Mouse (Mus musculus) splenic B cell, adult 2 months (primary cell): ENCODE results near the gene Hmcn1.

ENCODE experiments used
- DNase-seq: peaks from one replicate; pipeline ENCODE4 v3.0.0-alpha.2; 2011; ENCODE audit warnings: low read depth, low spot score
- H3K27me3 ChIP-seq: 2 replicates; pipeline ENCODE4 v1.6.1; 2012; ENCODE audit warnings: mild to moderate bottlenecking, low read length, moderate library complexity, mixed read lengths; ENCODE audit not compliant: control insufficient read depth, poor library complexity, insufficient read depth, severe bottlenecking
- H3K36me3 ChIP-seq: 2 replicates; pipeline ENCODE4 v1.6.1; 2012; ENCODE audit warnings: mild to moderate bottlenecking, low read length, moderate library complexity, mixed read lengths; ENCODE audit not compliant: control insufficient read depth, poor library complexity, insufficient read depth, severe bottlenecking

The Hmcn1 gene

DNA sequence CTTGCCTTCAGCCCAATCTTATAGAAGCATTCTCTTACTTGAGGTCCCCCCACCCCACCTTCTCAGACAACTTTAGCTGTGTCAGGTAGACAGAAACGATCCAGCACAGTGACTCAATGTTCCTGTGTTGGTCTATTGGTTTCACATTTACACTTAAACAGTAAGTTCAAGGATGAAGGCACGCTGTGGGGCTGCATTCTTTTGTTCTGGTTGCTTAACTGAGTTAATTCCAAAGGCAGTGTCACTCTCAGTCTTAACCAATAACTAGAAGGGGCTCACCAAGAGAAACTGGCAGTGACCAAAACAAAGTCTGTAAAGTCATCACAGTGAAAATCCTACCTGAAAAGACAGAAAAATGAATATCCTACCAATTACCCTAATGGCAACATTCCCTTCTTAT, 44.3 kb downstream of the Hmcn1 start:
- H3K27me3 ChIP-seq, result no peaks in the 10 kb centered on the region
- no peaks in the 10 kb centered on the region for H3K36me3 ChIP-seq
- no peak for DNase-seq

DNA sequence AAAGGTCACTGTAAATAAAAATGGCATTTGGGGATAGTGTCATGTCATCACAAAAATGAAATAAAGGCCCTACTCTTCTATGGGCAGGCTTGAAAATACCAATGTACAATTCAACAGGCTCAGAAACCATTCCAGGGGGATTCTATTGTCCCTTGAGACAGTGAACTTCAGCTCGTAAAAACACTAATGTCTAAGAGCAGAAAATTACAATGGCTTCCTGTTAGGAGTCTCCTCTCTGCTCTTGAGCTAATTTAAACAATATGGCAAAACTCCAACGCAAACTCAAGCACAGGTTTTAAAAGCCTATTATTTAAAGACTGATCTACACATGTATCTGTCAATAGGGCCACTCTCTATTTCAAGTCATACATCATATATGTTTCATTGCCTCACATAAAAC, 49.6 kb downstream of the Hmcn1 start:
- no peak for DNase-seq
- Histone ChIP-seq H3K36me3 (no peaks in the 10 kb centered on the region), H3K27me3 (no peaks in the 10 kb centered on the region)

DNA sequence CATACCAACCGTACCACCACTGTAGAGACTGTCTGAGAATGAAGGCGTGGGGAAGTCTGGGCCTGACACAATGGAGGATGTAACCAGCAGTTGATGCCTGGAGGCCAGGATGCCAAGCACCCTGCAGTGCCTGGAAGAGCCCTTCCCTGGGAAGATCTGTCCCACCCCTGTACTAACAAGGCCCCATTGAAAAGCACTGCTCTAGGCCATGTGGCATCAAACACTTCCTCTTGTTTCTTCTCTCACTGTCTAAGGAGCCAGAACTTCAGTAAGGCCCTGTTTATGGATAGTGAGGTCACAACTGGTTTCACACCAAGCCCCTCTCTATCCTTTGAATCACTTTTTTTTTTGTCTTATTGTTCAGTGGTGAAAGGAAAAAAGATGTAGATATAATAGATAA, 51.1 kb downstream of the Hmcn1 start:
- Histone ChIP-seq H3K27me3 (no peaks in the 10 kb centered on the region), H3K36me3 (no peaks in the 10 kb centered on the region)
- no peak for DNase-seq

DNA sequence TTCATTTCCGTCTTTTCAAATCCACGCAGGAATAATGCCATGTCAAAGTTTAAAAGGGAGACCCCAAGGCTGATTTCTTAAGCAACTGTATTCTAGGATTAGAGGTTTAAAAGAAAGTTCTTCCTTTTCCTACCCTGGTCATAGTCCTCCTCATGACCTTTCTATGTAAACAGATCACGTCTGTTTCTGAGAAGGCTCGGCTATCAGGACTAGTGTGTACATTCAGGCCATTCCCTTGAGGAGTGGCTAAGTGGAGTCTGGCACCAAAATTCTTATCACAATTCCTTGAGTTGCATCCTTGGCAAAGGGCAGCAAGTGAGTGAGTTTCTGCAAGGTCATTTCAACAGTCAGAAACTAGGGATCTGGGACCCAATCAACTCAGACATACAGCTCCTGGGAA, 56.4 kb downstream of the Hmcn1 start:
- Histone ChIP-seq H3K27me3 (no peaks in the 10 kb centered on the region), H3K36me3 (no peaks in the 10 kb centered on the region)
- no peak for DNase-seq

DNA sequence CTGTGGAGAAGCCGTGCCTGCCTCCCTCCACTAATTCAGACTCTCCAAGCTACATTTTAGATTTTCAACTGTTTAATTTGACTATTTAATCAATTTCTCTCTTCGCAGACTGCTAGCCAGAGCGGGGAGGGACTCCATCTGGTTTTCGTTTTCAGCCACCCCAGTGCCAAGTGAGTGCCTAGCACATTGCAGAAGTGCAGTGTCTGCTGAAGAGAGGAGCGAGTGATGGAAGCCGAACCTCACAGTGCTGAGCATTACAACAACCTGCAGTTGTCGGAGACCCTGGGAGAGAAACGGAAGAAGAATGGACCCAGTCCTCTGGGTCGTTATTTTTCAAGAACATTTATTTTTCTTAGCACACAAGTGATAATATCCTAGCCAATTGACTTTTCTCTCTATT, 59.6 kb downstream of the Hmcn1 start:
- Histone ChIP-seq H3K36me3 (no peaks in the 10 kb centered on the region), H3K27me3 (no peaks in the 10 kb centered on the region)
- DNase-seq, result no peak

DNA sequence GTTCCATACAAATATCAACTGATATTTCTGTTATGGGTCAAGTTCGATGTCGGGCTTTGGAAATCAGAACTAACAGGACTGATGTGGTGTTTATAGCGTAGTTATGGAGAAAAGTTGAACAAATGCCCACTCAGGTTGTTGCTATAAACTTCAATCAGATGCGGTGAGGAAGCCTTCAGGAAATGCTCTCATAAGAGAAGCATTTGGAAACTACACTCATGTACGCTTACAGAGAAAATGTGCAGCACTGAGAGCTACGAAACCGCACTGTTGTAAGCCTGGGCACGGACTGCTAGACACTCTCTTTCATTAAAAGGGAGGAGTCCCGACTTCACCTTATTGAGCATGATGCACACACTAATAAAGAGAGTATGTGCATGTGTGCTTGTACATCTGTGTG, 72.4 kb downstream of the Hmcn1 start:
- H3K36me3 ChIP-seq, result no peaks in the 10 kb centered on the region
- no peaks in the 10 kb centered on the region for H3K27me3 ChIP-seq
- no peak for DNase-seq

DNA sequence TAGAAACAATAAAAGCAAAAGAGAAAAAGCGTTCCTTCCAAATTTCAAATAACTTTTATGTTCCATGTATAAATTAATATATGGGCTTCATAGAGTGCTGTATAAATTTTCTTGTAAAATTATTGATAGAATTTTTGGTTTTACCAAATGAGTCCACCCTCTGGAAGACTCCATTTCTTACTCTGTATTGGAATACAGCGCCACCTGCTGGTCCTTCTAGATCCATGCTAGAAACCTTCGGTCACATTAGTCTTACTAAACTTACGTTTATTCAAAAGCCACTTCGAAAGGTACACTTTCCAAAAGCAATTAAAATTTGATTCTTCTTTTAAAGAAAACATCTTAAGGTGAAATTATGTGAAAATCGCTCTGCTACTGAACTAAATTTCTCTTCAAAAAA, 73.0 kb downstream of the Hmcn1 start:
- peak; percentile 33 for DNase-seq
- H3K36me3 ChIP-seq, result no peaks in the 10 kb centered on the region
- H3K27me3 ChIP-seq, result no peaks in the 10 kb centered on the region

DNA sequence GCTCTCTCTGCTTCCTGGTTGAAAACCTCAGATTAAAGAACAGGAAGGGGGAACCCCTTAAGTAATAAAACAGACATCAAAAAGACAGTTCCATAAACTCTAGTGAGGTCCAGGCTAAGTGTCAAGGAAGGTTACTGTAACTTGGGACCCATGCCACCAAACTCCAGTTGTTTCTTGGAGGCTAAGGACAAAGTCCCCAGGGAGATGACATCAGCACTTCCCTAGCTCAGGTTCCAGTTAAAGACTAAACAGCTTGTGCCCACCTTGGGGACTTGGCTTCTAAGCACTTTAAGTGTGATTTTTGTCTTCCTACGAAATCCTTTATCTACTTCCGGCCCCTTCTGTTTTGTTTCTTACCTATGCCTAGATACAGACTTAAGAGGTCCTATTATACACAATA, 78.3 kb downstream of the Hmcn1 start:
- DNase-seq, result no peak
- H3K36me3 ChIP-seq, result no peaks in the 10 kb centered on the region
- no peaks in the 10 kb centered on the region for H3K27me3 ChIP-seq

DNA sequence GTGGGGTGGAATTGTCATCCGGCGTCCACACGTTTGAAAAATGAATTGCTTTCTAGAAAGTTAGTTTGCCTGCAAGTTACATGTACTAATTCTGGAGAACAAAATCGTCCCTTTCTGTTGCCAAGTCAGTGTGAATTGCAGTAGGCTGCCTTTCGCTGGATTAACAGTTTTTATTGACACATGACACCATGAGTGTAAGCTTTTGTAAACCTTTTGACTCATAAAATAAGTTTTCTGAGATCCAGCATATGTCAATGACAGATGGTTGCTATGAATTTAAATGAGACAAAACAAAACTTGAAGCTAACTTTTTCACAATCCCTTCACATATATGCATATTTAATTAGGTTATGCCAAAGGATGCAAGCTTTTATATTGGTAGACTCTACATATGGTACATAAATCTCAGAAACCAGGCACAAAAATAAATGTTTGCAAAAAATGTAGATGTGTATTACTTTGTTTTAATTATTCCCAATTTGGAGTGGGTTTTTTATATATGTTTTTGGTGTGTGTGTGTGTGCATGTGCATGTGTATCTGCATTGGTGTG, 79.6 kb downstream of the Hmcn1 start:
- Histone ChIP-seq H3K36me3 (no peaks in the 10 kb centered on the region), H3K27me3 (no peaks in the 10 kb centered on the region)
- no peak for DNase-seq

DNA sequence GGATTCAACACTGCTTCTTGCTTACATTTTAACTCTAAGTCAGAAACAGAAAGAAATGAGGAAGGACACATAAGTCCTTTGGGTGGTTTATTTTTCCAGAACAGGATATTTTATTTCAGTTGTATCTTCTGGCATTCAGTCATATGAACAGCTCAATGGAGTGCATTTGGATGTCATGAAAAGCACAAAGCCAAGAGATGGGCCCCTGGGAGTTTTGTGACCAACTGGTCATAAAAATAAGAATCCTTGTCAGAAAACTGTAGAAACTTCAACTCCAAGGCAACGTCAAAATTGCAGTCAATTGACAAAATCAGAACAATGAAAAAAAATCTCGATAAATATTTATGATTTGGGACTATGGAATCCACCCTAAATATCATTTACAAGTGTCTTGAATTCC, 83.6 kb downstream of the Hmcn1 start:
- DNase-seq, result no peak
- Histone ChIP-seq H3K36me3 (no peaks in the 10 kb centered on the region), H3K27me3 (no peaks in the 10 kb centered on the region)

DNA sequence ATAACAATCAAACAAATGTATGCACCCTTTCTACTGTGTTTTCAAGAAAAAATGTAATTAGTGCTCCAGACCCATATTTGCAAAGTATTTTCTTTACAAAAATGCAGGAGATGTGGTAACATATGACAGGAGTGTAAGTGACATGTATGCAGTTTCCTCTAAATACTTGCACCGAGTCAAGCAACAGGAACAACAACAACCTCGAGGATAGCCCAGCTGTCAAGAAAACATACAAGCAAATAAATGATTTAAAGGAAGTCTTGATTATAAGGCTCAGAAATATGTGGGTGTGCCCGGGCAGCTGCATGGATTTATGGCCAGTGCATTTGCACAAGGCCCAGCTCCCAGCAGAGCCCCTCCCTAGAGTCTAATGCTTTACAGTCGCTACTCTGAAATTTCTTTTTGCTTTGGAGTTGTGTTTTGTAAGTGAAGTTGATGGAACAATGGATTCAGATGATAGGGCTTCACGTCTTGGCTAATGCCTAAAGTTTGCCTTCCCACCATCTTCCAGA, 99.5 kb downstream of the Hmcn1 start:
- Histone ChIP-seq H3K36me3 (no peaks in the 10 kb centered on the region), H3K27me3 (no peaks in the 10 kb centered on the region)
- no peak for DNase-seq

DNA sequence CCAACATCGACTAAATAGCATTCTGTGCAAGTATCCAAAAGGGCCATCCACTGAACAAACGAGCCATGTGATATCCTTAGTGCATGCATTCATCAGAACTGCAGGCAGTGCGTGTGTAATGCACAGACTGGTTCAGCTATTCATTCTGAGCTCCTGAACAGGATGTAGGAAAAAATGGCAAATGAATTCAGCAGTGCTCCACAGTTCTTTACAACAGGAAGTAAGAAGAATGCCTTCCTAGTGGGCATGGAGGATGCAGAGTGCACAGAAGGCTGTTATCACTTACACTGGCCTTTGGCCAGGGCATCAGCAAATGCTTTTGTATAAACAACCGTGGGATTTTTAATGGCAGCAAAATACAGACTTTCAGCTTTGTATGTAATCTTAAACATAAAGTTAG, 103.2 kb downstream of the Hmcn1 start:
- Histone ChIP-seq H3K36me3 (no peaks in the 10 kb centered on the region), H3K27me3 (no peaks in the 10 kb centered on the region)
- DNase-seq, result no peak

DNA sequence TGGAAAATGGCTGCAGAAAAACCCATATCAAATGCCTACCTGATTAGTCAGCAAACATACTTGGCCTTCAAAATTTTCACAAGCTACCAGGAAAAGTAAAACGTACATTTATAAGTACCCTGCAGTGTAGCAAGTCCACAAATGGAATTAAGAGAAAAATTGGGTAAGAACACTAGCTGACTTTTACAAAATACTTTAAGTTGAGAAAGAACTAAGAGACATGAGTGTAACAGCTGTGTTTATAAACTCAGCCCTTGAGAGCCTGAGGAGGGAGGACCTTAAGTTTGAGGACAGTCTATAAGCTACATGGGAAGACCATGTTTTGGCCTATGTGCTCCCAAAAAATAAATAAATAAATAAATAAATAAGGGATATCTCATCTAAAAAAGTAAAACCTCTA, 107.0 kb downstream of the Hmcn1 start:
- Histone ChIP-seq H3K27me3 (no peaks in the 10 kb centered on the region), H3K36me3 (no peaks in the 10 kb centered on the region)
- no peak for DNase-seq

DNA sequence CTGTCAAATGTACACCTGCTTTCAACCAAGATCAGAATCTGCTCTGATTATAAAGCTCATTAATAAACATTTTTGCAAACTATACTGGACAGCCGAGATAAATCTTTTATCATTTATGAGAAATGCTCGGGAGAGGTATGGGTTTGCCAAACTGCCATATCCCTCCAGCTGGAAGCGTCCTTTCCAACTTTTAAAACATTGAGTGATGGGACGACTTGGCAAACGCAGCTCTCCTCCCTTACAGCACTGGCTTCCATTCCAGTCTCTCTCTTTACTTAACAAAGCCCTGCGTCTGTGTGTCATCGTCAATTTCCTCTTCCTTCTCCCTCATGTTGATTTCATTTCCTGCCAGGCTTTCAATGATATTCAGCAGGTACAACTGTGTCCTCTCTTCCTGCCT, 114.8 kb downstream of the Hmcn1 start:
- H3K36me3 ChIP-seq, result no peaks in the 10 kb centered on the region
- no peak for DNase-seq
- H3K27me3 ChIP-seq, result no peaks in the 10 kb centered on the region

DNA sequence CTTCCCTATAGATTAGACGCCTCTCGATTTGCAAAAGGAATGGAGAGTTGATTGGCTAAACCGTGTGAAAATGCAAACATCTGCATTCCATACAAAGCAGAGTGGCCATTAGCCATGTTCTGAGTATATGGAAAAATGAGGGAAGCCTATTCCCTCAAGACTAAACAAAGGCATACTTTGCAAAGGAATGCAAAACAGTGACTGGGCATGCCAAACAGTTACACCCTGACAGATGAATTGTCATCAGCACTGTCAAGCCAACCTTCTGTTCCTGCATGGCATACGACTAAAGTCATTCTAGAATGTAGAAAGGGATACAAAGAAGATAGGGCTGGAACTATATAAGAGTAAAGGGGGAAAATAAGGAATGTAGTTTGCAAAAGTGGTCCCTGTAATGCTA, 115.3 kb downstream of the Hmcn1 start:
- no peaks in the 10 kb centered on the region for H3K36me3 ChIP-seq
- no peaks in the 10 kb centered on the region for H3K27me3 ChIP-seq
- DNase-seq, result no peak

DNA sequence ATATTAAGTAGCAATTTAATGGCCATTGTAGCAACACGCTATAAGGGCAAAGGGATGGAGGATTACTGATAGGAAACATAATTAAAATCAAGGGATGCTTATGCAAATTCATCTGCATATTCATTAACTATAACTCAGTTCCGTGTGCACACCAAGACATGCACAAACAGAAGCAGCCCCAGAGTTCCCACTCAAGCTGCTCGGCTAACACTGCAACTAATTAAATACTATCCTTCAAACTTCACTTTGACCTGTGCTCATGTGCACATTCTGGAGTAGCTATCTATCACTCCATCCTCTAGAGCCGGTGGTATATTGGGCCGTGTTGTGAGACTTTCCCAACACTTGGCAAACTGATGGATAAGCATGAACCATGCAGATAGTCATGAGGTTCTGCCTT, 119.2 kb downstream of the Hmcn1 start:
- Histone ChIP-seq H3K36me3 (no peaks in the 10 kb centered on the region), H3K27me3 (no peaks in the 10 kb centered on the region)
- no peak for DNase-seq
